Mouse (Mus musculus): Measurements from ENCODE around the gene Klhl41. TPM values are rescaled to one million over a fixed set of nuclear protein-coding genes. Genes with fewer than 3 reads are reported as not detected.

Gene Klhl41
- polyA plus RNA-seq (2017; shearing (Covaris generic)): not detected

GRCm38 (mm10) chr2:69669853-69670252, at the start of gene Klhl41:
Gene Klhl41, plus strand, starts transcription at chr2:69670120.

GRCm38 (mm10) chr2:69646726-69647490, 23.0 kb upstream of the Klhl41 start, which contains the start of gene Bbs5:
Gene Bbs5, plus strand, starts transcription at chr2:69647171.

GRCm38 (mm10) chr2:69712981-69713625, 43.2 kb downstream of the Klhl41 start, which contains the start of gene Fastkd1:
Gene Fastkd1, minus strand, starts transcription at chr2:69713516.

GRCm38 (mm10) chr2:69722273-69722649, 52.3 kb downstream of the Klhl41 start, which contains the start of gene Ppig:
Gene Ppig, plus strand, starts transcription at chr2:69722545.

Other genes starting within 250 kb of the Klhl41 start
- gene Lrp2, start 84.1 kb upstream of the Klhl41 start, polyA plus RNA-seq (2017; shearing (Covaris generic)): not detected
- 0.66 TPM for gene Bbs5, start 22.9 kb upstream of the Klhl41 start, polyA plus RNA-seq (2017; shearing (Covaris generic))
- gene Fastkd1, start 43.4 kb downstream of the Klhl41 start, polyA plus RNA-seq (2017; shearing (Covaris generic)): 15.3 TPM
- 194 TPM for gene Ppig, start 52.4 kb downstream of the Klhl41 start, polyA plus RNA-seq (2017; shearing (Covaris generic))
- gene Ccdc173, start 119.5 kb downstream of the Klhl41 start, polyA plus RNA-seq (2017; shearing (Covaris generic)): 4.0 TPM
- gene Phospho2, start 119.5 kb downstream of the Klhl41 start, polyA plus RNA-seq (2017; shearing (Covaris generic)): 55.6 TPM
- gene Klhl23, start 151.8 kb downstream of the Klhl41 start, polyA plus RNA-seq (2017; shearing (Covaris generic)): 0.12 TPM
- 332 TPM for gene Ssb, start 191.4 kb downstream of the Klhl41 start, polyA plus RNA-seq (2017; shearing (Covaris generic))
- 40.0 TPM for gene Mettl5, start 215.5 kb downstream of the Klhl41 start, polyA plus RNA-seq (2017; shearing (Covaris generic))
- gene Ubr3, start 227.1 kb downstream of the Klhl41 start, polyA plus RNA-seq (2017; shearing (Covaris generic)): 9.9 TPM

Data from inflammation-experienced regulatory T-cells, adult 16 weeks (primary cell).